Mouse (Mus musculus) heart, embryonic 10.5 days (tissue): ENCODE data around the gene Selenoo. TPM values are rescaled to one million over a fixed set of nuclear protein-coding genes. Genes with fewer than 3 reads are reported as not detected.
A peak's percentile ranks its signal among the peaks of the same experiment; 100 is the strongest.

Experiments used
- DNase-seq: peaks from one replicate; pipeline ENCODE4 v3.0.0-alpha.2; 2017; ENCODE audit warnings: low spot score
- H3K27ac ChIP-seq: fragments of 300-500 bp; sonication (generic); 2 replicates; pipeline ENCODE4 v1.5.1; 2016; ENCODE audit warnings: mild to moderate bottlenecking
- H3K27me3 ChIP-seq: fragments of 300-500 bp; sonication (generic); 2 replicates; pipeline ENCODE4 v1.6.1; 2016; ENCODE audit warnings: mild to moderate bottlenecking; ENCODE audit not compliant: poor library complexity, insufficient read depth, severe bottlenecking
- H3K36me3 ChIP-seq: fragments of 300-500 bp; sonication (generic); 2 replicates; pipeline ENCODE4 v1.6.1; 2016; ENCODE audit warnings: mild to moderate bottlenecking, moderate library complexity
- H3K4me1 ChIP-seq: fragments of 300-500 bp; sonication (generic); 2 replicates; pipeline ENCODE4 v1.6.1; 2016; ENCODE audit warnings: mild to moderate bottlenecking
- H3K4me3 ChIP-seq: fragments of 300-500 bp; sonication (generic); 2 replicates; pipeline ENCODE4 v1.5.1; 2016; ENCODE audit warnings: mild to moderate bottlenecking, moderate library complexity
- H3K9me3 ChIP-seq: fragments of 300-500 bp; sonication (generic); 2 replicates; pipeline ENCODE4 v1.6.1; 2016; ENCODE audit warnings: mild to moderate bottlenecking, moderate library complexity
- WGBS: fragments of 180-500 bp; shearing (Covaris S2); methylation state at CpG from one replicate; pipeline ENCODE4 v1.1.7; 2016; 5-methylcytosine and 5-hydroxymethylcytosine counted together
- polyA plus RNA-seq: library from polyadenylated mRNA; unstranded; fragments of >200 nt; fragmentation: Nextera tagmentation; extraction: Ambion mirVana; gene quantifications from 2 replicates; pipeline ENCODE4 v1.2.1, GENCODE M21; 2016

Selenoo gene
- polyA plus RNA-seq, 1 experiment from 2014 or later = 11.8 TPM

- H3K27me3 ChIP-seq = peaks cover 47% of the 10 kb centered on the region
- WGBS = 83% methylated on average over 6 of the region's 6 CpGs
- peaks cover 14% of the 10 kb centered on the region; the same call in 1 of the 2 replicates for H3K36me3 ChIP-seq
- H3K4me1 ChIP-seq = peaks cover 46% of the 10 kb centered on the region
- H3K9me3 ChIP-seq = no peaks in the 10 kb centered on the region
- H3K4me3 ChIP-seq = no peak overlapping the region
- H3K27ac ChIP-seq = no peak overlapping the region
- no peak for DNase-seq
These were observed 49.6 kb downstream of the Selenoo start for GRCm38 (mm10) chr15:89138531-89138930.

DNA sequence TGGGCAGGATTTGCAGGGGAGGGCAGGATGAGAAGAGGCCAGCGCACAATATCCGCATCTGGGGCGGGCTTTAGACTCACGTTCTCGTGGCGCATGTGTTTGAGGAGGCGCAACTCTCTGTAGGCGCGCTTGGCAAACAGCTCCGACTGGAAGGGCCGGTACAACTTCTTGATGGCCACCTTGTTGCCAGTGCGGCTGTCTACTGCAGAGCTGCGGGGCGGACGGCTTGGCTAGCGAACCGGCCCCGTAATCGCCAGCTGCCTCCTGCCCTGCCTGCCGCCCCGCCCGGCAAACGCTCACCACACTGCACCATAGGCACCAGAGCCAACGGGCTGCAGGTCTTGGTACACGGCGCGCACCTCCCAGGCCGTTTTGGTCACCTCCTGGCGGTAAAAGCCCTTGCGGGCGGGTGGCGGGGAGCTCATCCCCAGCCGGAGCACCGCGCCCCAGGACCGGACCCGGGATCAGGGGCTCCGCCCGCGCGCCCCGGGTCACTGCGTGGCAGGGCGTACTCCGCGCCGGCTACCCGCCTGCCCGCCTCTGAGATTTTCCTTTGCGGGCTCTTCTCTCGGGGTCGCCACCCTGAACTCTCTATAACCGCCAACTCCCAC is 51.3 kb downstream of the Selenoo start:
- Histone ChIP-seq H3K4me3 (peak overlapping the region; percentile 67), H3K36me3 (peaks cover 7% of the 10 kb centered on the region; the same call in 1 of the 2 replicates), H3K27ac (peak overlapping the region; percentile 85), H3K4me1 (peaks cover 46% of the 10 kb centered on the region), H3K9me3 (no peaks in the 10 kb centered on the region), H3K27me3 (peaks cover 63% of the 10 kb centered on the region)
- WGBS = under 1% methylated on average over 53 of the region's 53 CpGs
- no peak for DNase-seq

DNA sequence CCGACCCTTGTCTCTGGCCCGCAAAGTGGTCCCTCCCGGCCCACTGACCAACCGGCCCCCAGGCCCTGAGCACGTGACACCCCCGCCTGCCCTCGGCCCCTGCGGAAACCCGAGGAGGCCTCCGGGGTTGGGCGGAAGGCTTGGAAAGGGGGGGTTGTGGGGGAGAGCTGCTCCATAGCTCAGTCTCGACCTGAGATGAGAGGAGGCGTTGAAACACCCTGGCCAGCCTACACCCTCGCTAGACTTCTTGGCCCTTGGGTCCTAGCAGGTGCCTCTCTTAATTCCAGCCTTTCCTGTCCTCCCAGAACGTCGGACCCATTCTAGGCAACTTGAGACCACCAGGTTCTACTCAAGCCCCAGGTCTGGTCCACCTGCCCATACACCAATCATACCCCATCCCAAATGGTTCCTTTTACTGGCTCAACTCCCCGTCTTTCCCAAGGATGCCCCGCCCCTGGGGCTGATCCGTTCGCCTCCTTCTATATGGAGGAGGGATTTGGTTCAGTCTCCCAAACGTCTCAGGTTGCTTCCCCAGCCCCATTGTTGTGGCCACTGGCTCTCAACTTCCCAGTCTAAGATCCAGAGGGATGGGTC is 51.9 kb downstream of the Selenoo start, which contains the start of gene Mapk12:
TSS of gene Mapk12 (minus strand) at position 45 of the 594 bp plus-strand sequence.
- Histone ChIP-seq H3K4me1 (peaks cover 46% of the 10 kb centered on the region), H3K27ac (peak within 1 kb of the TSS; percentile 85), H3K4me3 (peak within 1 kb of the TSS; percentile 67), H3K36me3 (0 out of 2 replicates have a peak, but pooled peaks cover 4% of the 10 kb centered on the region), H3K27me3 (peaks cover 69% of the 10 kb centered on the region), H3K9me3 (no peaks in the 10 kb centered on the region)
- WGBS = under 1% methylated on average over 21 of the region's 21 CpGs
- DNase-seq = peak; percentile 86

DNA sequence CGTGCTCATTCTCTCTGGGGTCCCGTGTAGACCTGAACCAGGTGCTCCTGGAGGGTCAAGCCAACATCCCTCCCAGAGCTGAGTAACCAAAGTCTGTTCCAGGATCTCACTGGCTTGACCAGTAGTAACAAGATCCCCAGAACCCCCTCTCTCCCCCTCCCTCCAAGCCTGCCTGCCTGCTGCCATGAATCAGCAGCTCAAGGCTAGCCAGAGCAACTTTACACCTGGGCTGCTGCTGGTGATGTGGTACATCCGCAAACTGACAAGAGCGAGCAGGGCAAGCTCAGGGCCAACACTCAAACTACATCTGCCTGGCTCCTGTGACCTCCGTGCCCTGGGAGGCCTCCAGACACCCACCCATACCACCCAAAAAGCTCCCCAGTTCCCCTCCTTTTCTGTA is 52.6 kb downstream of the Selenoo start:
- 22% methylated on average over 5 of the region's 5 CpGs for WGBS
- Histone ChIP-seq H3K36me3 (0 out of 2 replicates have a peak, but pooled peaks cover 4% of the 10 kb centered on the region), H3K4me1 (peaks cover 52% of the 10 kb centered on the region), H3K9me3 (no peaks in the 10 kb centered on the region), H3K27me3 (peaks cover 76% of the 10 kb centered on the region), H3K27ac (no peak overlapping the region), H3K4me3 (peak overlapping the region; percentile 67; the same call in 1 of the 2 replicates)
- no peak for DNase-seq

GRCm38 (mm10) chr15:89141905-89142304 is 53.0 kb downstream of the Selenoo start:
- WGBS = 47% methylated on average over 4 of the region's 4 CpGs
- DNase-seq = no peak
- peaks cover 57% of the 10 kb centered on the region for H3K4me1 ChIP-seq
- H3K36me3 ChIP-seq = 0 out of 2 replicates have a peak, but pooled peaks cover 4% of the 10 kb centered on the region
- peaks cover 80% of the 10 kb centered on the region for H3K27me3 ChIP-seq
- H3K27ac ChIP-seq = no peak overlapping the region
- H3K9me3 ChIP-seq = no peaks in the 10 kb centered on the region
- 0 out of 2 replicates have a peak overlapping the region, but pooled peaks have one; percentile 67 for H3K4me3 ChIP-seq

DNA sequence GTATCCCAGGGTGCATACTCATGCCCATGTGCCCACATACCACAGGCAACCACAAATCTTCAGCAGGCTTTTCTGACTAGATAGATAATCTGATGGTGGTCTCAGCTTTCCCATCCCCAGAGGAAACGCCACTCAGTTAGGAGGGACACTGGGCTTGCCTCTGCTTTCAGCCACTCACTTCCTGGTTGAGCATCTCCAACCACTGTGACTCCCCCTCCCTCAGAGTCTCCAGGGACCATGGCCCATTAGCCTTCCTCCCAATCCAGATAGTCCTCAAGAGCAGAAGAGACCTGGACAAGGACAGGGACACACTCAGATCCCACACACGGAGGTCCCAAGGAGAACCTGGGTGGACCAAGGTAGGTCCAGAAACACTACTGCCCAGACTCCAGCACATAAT is 54.2 kb downstream of the Selenoo start:
- Histone ChIP-seq H3K36me3 (0 out of 2 replicates have a peak, but pooled peaks cover 4% of the 10 kb centered on the region), H3K4me3 (no peak overlapping the region), H3K27ac (no peak overlapping the region), H3K9me3 (no peaks in the 10 kb centered on the region), H3K27me3 (peaks cover 93% of the 10 kb centered on the region), H3K4me1 (peaks cover 54% of the 10 kb centered on the region)
- WGBS = 64% methylated on average over 2 of the region's 2 CpGs
- DNase-seq = no peak

DNA sequence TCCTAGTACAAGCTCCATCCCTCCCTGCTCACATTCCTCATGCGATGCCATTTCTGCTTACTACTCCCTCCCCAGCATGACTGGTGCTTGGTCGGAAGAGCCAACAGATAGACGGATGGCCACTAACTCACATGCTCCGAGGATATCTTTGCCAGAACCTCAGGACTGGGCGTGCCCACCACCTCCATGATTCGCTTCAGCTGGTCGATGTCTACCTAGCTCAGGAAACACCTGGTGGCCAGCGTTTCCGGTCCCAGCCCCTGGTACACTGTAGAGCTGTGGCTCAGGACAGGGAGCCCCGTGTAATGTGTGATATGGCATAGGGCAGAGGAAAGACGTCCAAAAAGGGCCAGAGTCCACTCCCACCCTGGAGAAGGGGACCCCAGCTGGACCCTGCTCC is 56.1 kb downstream of the Selenoo start:
- Histone ChIP-seq H3K36me3 (no peaks in the 10 kb centered on the region), H3K4me1 (peaks cover 55% of the 10 kb centered on the region), H3K9me3 (no peaks in the 10 kb centered on the region), H3K27me3 (peaks cover 100% of the 10 kb centered on the region), H3K27ac (no peak overlapping the region), H3K4me3 (no peak overlapping the region)
- 80% methylated on average over 11 of the region's 11 CpGs for WGBS
- DNase-seq = no peak

GRCm38 (mm10) chr15:89145813-89146350 is 57.0 kb downstream of the Selenoo start:
- H3K27ac ChIP-seq = no peak overlapping the region
- H3K4me1 ChIP-seq = peaks cover 53% of the 10 kb centered on the region
- H3K36me3 ChIP-seq = no peaks in the 10 kb centered on the region
- H3K9me3 ChIP-seq = no peaks in the 10 kb centered on the region
- WGBS = 63% methylated on average over 24 of the region's 24 CpGs
- peaks cover 96% of the 10 kb centered on the region for H3K27me3 ChIP-seq
- no peak for DNase-seq
- peak overlapping the region; percentile 8; the same call in 1 of the 2 replicates for H3K4me3 ChIP-seq

DNA sequence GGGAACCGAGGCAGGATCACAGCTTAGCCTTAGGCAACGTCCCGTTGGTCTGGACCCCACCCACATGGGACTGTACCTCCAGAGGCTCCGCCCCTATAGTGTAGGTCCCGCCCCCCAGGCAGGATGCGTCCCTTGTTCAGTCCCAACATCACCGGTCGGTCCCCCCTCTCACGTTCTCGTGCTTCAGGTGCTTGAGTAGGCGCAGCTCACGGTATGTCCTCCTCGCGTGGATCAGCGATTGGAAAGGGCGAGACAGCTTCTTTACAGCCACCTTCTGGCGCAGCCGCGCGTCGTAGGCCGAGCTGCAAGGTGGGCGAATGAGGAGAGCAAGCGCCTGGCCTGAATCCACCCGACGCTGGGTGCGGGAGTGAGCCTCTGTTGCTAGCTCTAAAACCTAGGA is 57.7 kb downstream of the Selenoo start:
- Histone ChIP-seq H3K27ac (0 out of 2 replicates have a peak overlapping the region, but pooled peaks have one; percentile 5), H3K27me3 (peaks cover 89% of the 10 kb centered on the region), H3K4me3 (peak overlapping the region; percentile 44), H3K9me3 (no peaks in the 10 kb centered on the region), H3K4me1 (peaks cover 47% of the 10 kb centered on the region), H3K36me3 (no peaks in the 10 kb centered on the region)
- 2% methylated on average over 27 of the region's 27 CpGs for WGBS
- DNase-seq = no peak

- no peak for DNase-seq
- peaks cover 44% of the 10 kb centered on the region for H3K4me1 ChIP-seq
- no peak overlapping the region for H3K27ac ChIP-seq
These were observed 58.1 kb downstream of the Selenoo start for GRCm38 (mm10) chr15:89147024-89147423.

DNA sequence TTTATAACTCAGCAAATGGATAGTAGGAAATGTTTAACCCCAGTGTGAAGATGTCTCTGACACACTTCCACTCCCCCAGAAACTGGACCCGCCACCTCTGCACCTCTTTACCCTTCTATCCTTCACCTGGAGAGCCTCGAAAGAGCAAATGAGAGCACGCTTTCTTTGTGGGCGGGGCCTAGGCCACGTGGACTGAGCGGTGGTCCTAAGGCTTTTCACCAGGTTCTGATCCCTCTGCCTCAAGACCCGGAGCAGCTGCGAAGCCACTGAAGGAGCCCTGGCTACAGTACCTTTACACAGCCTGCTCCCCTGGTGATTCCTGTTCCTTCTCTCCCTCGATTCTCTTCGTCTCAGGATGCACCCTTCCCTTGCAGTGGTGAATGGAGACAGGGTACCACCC is 58.6 kb downstream of the Selenoo start:
- peaks cover 80% of the 10 kb centered on the region for H3K27me3 ChIP-seq
- H3K4me1 ChIP-seq = peaks cover 41% of the 10 kb centered on the region

More at GRCm38 (mm10) chr15:89147024-89147423, 58.1 kb downstream of the Selenoo start:
- 12% methylated on average over 16 of the region's 16 CpGs for WGBS
- H3K36me3 ChIP-seq = no peaks in the 10 kb centered on the region
- H3K9me3 ChIP-seq = no peaks in the 10 kb centered on the region
- H3K27me3 ChIP-seq = peaks cover 84% of the 10 kb centered on the region
- H3K4me3 ChIP-seq = peak overlapping the region; percentile 44

DNA sequence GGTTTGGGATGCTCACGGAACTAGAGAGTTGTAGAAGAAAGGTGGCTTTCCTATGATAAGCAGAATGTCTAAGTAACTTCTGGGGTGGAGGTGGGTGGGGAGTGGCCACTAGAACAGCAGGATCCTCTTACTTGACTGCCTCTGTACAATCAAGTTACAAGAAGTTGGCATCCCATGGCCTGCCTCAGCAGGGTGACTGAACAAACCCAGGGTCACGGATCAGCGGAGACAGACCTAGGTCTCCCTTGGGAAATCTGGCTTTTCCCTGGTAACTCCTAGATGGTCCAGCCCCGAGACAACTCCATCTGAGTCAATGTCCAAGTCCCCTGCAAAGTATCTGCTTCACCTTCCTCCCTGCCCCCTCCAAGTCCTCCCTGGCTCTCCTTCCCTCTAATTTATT is 59.0 kb downstream of the Selenoo start:
- Histone ChIP-seq H3K4me1 (peaks cover 40% of the 10 kb centered on the region), H3K27ac (no peak overlapping the region), H3K27me3 (peaks cover 76% of the 10 kb centered on the region), H3K9me3 (no peaks in the 10 kb centered on the region), H3K4me3 (0 out of 2 replicates have a peak overlapping the region, but pooled peaks have one; percentile 44), H3K36me3 (no peaks in the 10 kb centered on the region)
- no peak for DNase-seq
- 57% methylated on average over 4 of the region's 4 CpGs for WGBS

More for the DNA sequence above, 58.6 kb downstream of the Selenoo start:
- DNase-seq = no peak
- H3K9me3 ChIP-seq = no peaks in the 10 kb centered on the region
- 0 out of 2 replicates have a peak overlapping the region, but pooled peaks have one; percentile 44 for H3K4me3 ChIP-seq
- H3K27ac ChIP-seq = no peak overlapping the region
- H3K36me3 ChIP-seq = no peaks in the 10 kb centered on the region
- 24% methylated on average over 10 of the region's 10 CpGs for WGBS
